Mouse (Mus musculus) megakaryocyte, embryonic 14.5 days (primary cell): ENCODE measurements at regions not wholly inside any gene's neighbourhood (a gene's known extent, or its start where the extent isn't known, plus 50 kb on each side); places are given as distances from the start of the nearest gene placed in this dataset.

Source experiments
- H3K27me3 ChIP-seq: replicated peaks from 2 replicates; pipeline ENCODE3; 2012; ENCODE audit warnings: inconsistent platforms
- H3K36me3 ChIP-seq: replicated peaks from 2 replicates; pipeline ENCODE3; 2012; ENCODE audit warnings: low read length, inconsistent platforms, mixed read lengths
- H3K4me1 ChIP-seq: 2 replicates; pipeline ENCODE4 v1.6.1; 2012; ENCODE audit warnings: inconsistent platforms
- H3K4me3 ChIP-seq: replicated peaks from 2 replicates; pipeline ENCODE3; 2012; ENCODE audit warnings: moderate library complexity, mild to moderate bottlenecking, inconsistent platforms
- H3K9me3 ChIP-seq: 2 replicates; pipeline ENCODE4 v1.6.1; 2012; ENCODE audit warnings: inconsistent platforms
- FLI1 ChIP-seq: IDR thresholded peaks from 2 replicates; pipeline ENCODE4 v1.6.1; 2012; ENCODE audit warnings: low read length, inconsistent platforms, mixed read lengths
- GATA1 ChIP-seq: IDR thresholded peaks from 3 replicates; pipeline ENCODE4 v1.6.1; 2012; ENCODE audit warnings: mixed read lengths, low read length, inconsistent platforms, borderline replicate concordance

GRCm38 (mm10) chr10:24437177-24437576, 158.1 kb upstream of the Ccn2 start:
- Histone ChIP-seq H3K4me3 (no peak overlapping the region), H3K27me3 (no peaks in the 10 kb centered on the region), H3K9me3 (peaks cover 18% of the 10 kb centered on the region), H3K36me3 (no peaks in the 10 kb centered on the region), H3K4me1 (no peaks in the 10 kb centered on the region)
- TF ChIP-seq FLI1: no peak

- no peaks in the 10 kb centered on the region for H3K36me3 ChIP-seq
- H3K4me1 ChIP-seq: no peaks in the 10 kb centered on the region
- H3K9me3 ChIP-seq: peaks cover 7% of the 10 kb centered on the region
- H3K27me3 ChIP-seq: no peaks in the 10 kb centered on the region
- no peak overlapping the region for H3K4me3 ChIP-seq
- TF ChIP-seq FLI1: no peak
- TF ChIP-seq GATA1: no peak
Observed at GRCm38 (mm10) chr10:24444572-24444971, 150.7 kb upstream of the Ccn2 start.

- TF ChIP-seq FLI1: no peak
- TF ChIP-seq GATA1: no peak
- no peaks in the 10 kb centered on the region for H3K4me1 ChIP-seq
- H3K4me3 ChIP-seq: no peak overlapping the region
- H3K9me3 ChIP-seq: peaks cover 9% of the 10 kb centered on the region
- H3K27me3 ChIP-seq: no peaks in the 10 kb centered on the region
- no peaks in the 10 kb centered on the region for H3K36me3 ChIP-seq
Observed at GRCm38 (mm10) chr10:24445036-24445435, 150.2 kb upstream of the Ccn2 start.

- Histone ChIP-seq H3K27me3 (no peaks in the 10 kb centered on the region), H3K9me3 (peaks cover 11% of the 10 kb centered on the region), H3K36me3 (no peaks in the 10 kb centered on the region), H3K4me3 (no peak overlapping the region), H3K4me1 (no peaks in the 10 kb centered on the region)
- no peak for TF ChIP-seq GATA1
- TF ChIP-seq FLI1: no peak
Observed at GRCm38 (mm10) chr10:24446168-24446567, 149.1 kb upstream of the Ccn2 start.

- Histone ChIP-seq H3K9me3 (peaks cover 11% of the 10 kb centered on the region), H3K4me3 (no peak overlapping the region), H3K4me1 (no peaks in the 10 kb centered on the region)
Observed at GRCm38 (mm10) chr10:24447135-24447534, 148.1 kb upstream of the Ccn2 start.

GRCm38 (mm10) chr10:24448001-24448561, 147.2 kb upstream of the Ccn2 start:
- no peaks in the 10 kb centered on the region for H3K36me3 ChIP-seq
- TF ChIP-seq FLI1 (no peak), GATA1 (no peak)
- no peaks in the 10 kb centered on the region for H3K4me1 ChIP-seq
- H3K4me3 ChIP-seq: no peak overlapping the region
- no peaks in the 10 kb centered on the region for H3K27me3 ChIP-seq
- peaks cover 11% of the 10 kb centered on the region for H3K9me3 ChIP-seq

More at GRCm38 (mm10) chr10:24447135-24447534, 148.1 kb upstream of the Ccn2 start:
- Histone ChIP-seq H3K27me3 (no peaks in the 10 kb centered on the region), H3K36me3 (no peaks in the 10 kb centered on the region)
- TF ChIP-seq GATA1: no peak
- no peak for TF ChIP-seq FLI1

GRCm38 (mm10) chr10:24453507-24453906, 141.7 kb upstream of the Ccn2 start:
- Histone ChIP-seq H3K9me3 (peaks cover 11% of the 10 kb centered on the region; the same call in 1 of the 2 replicates), H3K36me3 (no peaks in the 10 kb centered on the region), H3K4me1 (no peaks in the 10 kb centered on the region), H3K27me3 (no peaks in the 10 kb centered on the region), H3K4me3 (no peak overlapping the region)
- no peak for TF ChIP-seq FLI1
- TF ChIP-seq GATA1: no peak

GRCm38 (mm10) chr10:24458667-24459066, 136.6 kb upstream of the Ccn2 start:
- Histone ChIP-seq H3K4me3 (no peak overlapping the region), H3K36me3 (no peaks in the 10 kb centered on the region), H3K27me3 (no peaks in the 10 kb centered on the region), H3K4me1 (no peaks in the 10 kb centered on the region), H3K9me3 (peaks cover 15% of the 10 kb centered on the region)
- no peak for TF ChIP-seq GATA1
- TF ChIP-seq FLI1: no peak

GRCm38 (mm10) chr10:24463873-24464272, 131.4 kb upstream of the Ccn2 start:
- H3K27me3 ChIP-seq: no peaks in the 10 kb centered on the region
- no peaks in the 10 kb centered on the region for H3K36me3 ChIP-seq
- no peaks in the 10 kb centered on the region for H3K4me1 ChIP-seq
- H3K9me3 ChIP-seq: peaks cover 8% of the 10 kb centered on the region; the same call in 1 of the 2 replicates
- TF ChIP-seq FLI1 (no peak), GATA1 (no peak)
- H3K4me3 ChIP-seq: no peak overlapping the region

- no peaks in the 10 kb centered on the region for H3K4me1 ChIP-seq
- no peaks in the 10 kb centered on the region for H3K36me3 ChIP-seq
- no peaks in the 10 kb centered on the region for H3K27me3 ChIP-seq
- no peak overlapping the region for H3K4me3 ChIP-seq
- H3K9me3 ChIP-seq: peaks cover 8% of the 10 kb centered on the region; the same call in 1 of the 2 replicates
- TF ChIP-seq GATA1 (no peak), FLI1 (no peak)
Observed at GRCm38 (mm10) chr10:24464377-24464776, 130.9 kb upstream of the Ccn2 start.

- Histone ChIP-seq H3K27me3 (no peaks in the 10 kb centered on the region), H3K4me3 (no peak overlapping the region), H3K4me1 (peaks cover 4% of the 10 kb centered on the region; the same call in 1 of the 2 replicates), H3K9me3 (no peaks in the 10 kb centered on the region), H3K36me3 (no peaks in the 10 kb centered on the region)
- no peak for TF ChIP-seq GATA1
- no peak for TF ChIP-seq FLI1
Observed at GRCm38 (mm10) chr10:24469741-24470140, 125.5 kb upstream of the Ccn2 start.
